Mouse (Mus musculus): ENCODE measurements at regions not wholly inside any gene's neighbourhood (a gene's known extent, or its start where the extent isn't known, plus 50 kb on each side); places are given as distances from the start of the nearest gene placed in this dataset.
A peak's percentile ranks its signal among the peaks of the same experiment; 100 is the strongest.
"Not testable (repeated sequence)": the region's sequence is repeated elsewhere in the genome, so short reads cannot be mapped to it uniquely, and the experiment has no call there.

- Histone ChIP-seq H3K9me3 (no peaks in the 10 kb centered on the region), H3K4me1 (no peaks in the 10 kb centered on the region), H3K27ac (replicated peaks) (no peak overlapping the region), H3K36me3 (no peaks in the 10 kb centered on the region), H3K9ac (replicated peaks) (no peak overlapping the region), H3K4me2 (replicated peaks) (no peak overlapping the region), H3K27me3 (no peaks in the 10 kb centered on the region), H3K4me3 (no peak overlapping the region)
- WGBS, result 87% methylated on average over 7 of the region's 7 CpGs
- no peak for ATAC-seq (replicated peaks)
These were observed 59.6 kb downstream of the Fasl start for GRCm38 (mm10) chr1:161728546-161729206.

GRCm38 (mm10) chr1:161727357-161727756, 60.9 kb downstream of the Fasl start:
- H3K27ac ChIP-seq (replicated peaks); H3K4me2 ChIP-seq (replicated peaks); H3K4me3 ChIP-seq; H3K36me3 ChIP-seq; H3K9me3 ChIP-seq; H3K4me1 ChIP-seq; H3K27me3 ChIP-seq; H3K9ac ChIP-seq (replicated peaks): not testable (repeated sequence)
- 83% methylated on average over 10 of the region's 27 CpGs for WGBS
- ATAC-seq (replicated peaks), result peak; percentile 32; the same call in 1 of the 2 replicates

- H3K36me3 ChIP-seq; H3K27ac ChIP-seq (replicated peaks); H3K4me3 ChIP-seq; H3K9me3 ChIP-seq; H3K4me1 ChIP-seq; H3K4me2 ChIP-seq (replicated peaks); H3K9ac ChIP-seq (replicated peaks); ATAC-seq (replicated peaks); H3K27me3 ChIP-seq: not testable (repeated sequence)
- WGBS, result 100% methylated on average over 1 of the region's 10 CpGs
These were observed 62.2 kb downstream of the Fasl start for GRCm38 (mm10) chr1:161726098-161726497.

- H3K9me3 ChIP-seq, result no peaks in the 10 kb centered on the region
- H3K36me3 ChIP-seq, result no peaks in the 10 kb centered on the region
- H3K27me3 ChIP-seq, result no peaks in the 10 kb centered on the region
- H3K4me2 ChIP-seq (replicated peaks), result no peak overlapping the region
- no peak for ATAC-seq (replicated peaks)
- no peak overlapping the region for H3K9ac ChIP-seq (replicated peaks)
- no peak overlapping the region for H3K4me3 ChIP-seq
- H3K27ac ChIP-seq (replicated peaks), result no peak overlapping the region
- H3K4me1 ChIP-seq, result no peaks in the 10 kb centered on the region
- 82% methylated on average over 3 of the region's 3 CpGs for WGBS
These were observed 68.4 kb downstream of the Fasl start for GRCm38 (mm10) chr1:161719876-161720275.

- no peak for ATAC-seq (replicated peaks)
- Histone ChIP-seq H3K4me3 (no peak overlapping the region), H3K27ac (replicated peaks) (no peak overlapping the region), H3K27me3 (no peaks in the 10 kb centered on the region), H3K9me3 (no peaks in the 10 kb centered on the region), H3K9ac (replicated peaks) (no peak overlapping the region), H3K4me1 (no peaks in the 10 kb centered on the region), H3K36me3 (no peaks in the 10 kb centered on the region), H3K4me2 (replicated peaks) (no peak overlapping the region)
- WGBS, result 84% methylated on average over 5 of the region's 5 CpGs
These were observed 70.0 kb downstream of the Fasl start for GRCm38 (mm10) chr1:161718254-161718653.

GRCm38 (mm10) chr1:161712918-161713317, 75.4 kb downstream of the Fasl start:
- Histone ChIP-seq H3K4me1 (no peaks in the 10 kb centered on the region), H3K9ac (replicated peaks) (no peak overlapping the region), H3K4me2 (replicated peaks) (peak overlapping the region; percentile 11; the same call in 1 of the 2 replicates), H3K9me3 (no peaks in the 10 kb centered on the region), H3K27ac (replicated peaks) (no peak overlapping the region), H3K4me3 (no peak overlapping the region), H3K27me3 (no peaks in the 10 kb centered on the region), H3K36me3 (no peaks in the 10 kb centered on the region)
- peak; percentile 41 for ATAC-seq (replicated peaks)
- WGBS, result 35% methylated on average over 10 of the region's 10 CpGs

GRCm38 (mm10) chr1:161712283-161712682, 76.0 kb downstream of the Fasl start:
- no peaks in the 10 kb centered on the region for H3K4me1 ChIP-seq
- ATAC-seq (replicated peaks), result no peak
- 35% methylated on average over 3 of the region's 3 CpGs for WGBS

GRCm38 (mm10) chr1:161707049-161707448, 81.2 kb downstream of the Fasl start:
- ATAC-seq (replicated peaks), result no peak
- Histone ChIP-seq H3K4me1 (no peaks in the 10 kb centered on the region), H3K27me3 (no peaks in the 10 kb centered on the region), H3K9ac (replicated peaks) (no peak overlapping the region), H3K36me3 (no peaks in the 10 kb centered on the region), H3K27ac (replicated peaks) (no peak overlapping the region), H3K9me3 (no peaks in the 10 kb centered on the region), H3K4me3 (no peak overlapping the region), H3K4me2 (replicated peaks) (no peak overlapping the region)
- WGBS, result 88% methylated on average over 3 of the region's 3 CpGs

More at GRCm38 (mm10) chr1:161712283-161712682, 76.0 kb downstream of the Fasl start:
- Histone ChIP-seq H3K4me3 (no peak overlapping the region), H3K9ac (replicated peaks) (no peak overlapping the region), H3K4me2 (replicated peaks) (no peak overlapping the region), H3K27ac (replicated peaks) (no peak overlapping the region), H3K36me3 (no peaks in the 10 kb centered on the region), H3K27me3 (no peaks in the 10 kb centered on the region), H3K9me3 (no peaks in the 10 kb centered on the region)

- ATAC-seq (replicated peaks), result no peak
- H3K27me3 ChIP-seq, result no peaks in the 10 kb centered on the region
- no peaks in the 10 kb centered on the region for H3K36me3 ChIP-seq
- H3K4me1 ChIP-seq, result no peaks in the 10 kb centered on the region
- H3K27ac ChIP-seq (replicated peaks), result no peak overlapping the region
- WGBS, result 60% methylated on average over 3 of the region's 3 CpGs
- H3K9me3 ChIP-seq, result no peaks in the 10 kb centered on the region
- no peak overlapping the region for H3K4me3 ChIP-seq
- H3K4me2 ChIP-seq (replicated peaks), result no peak overlapping the region
- no peak overlapping the region for H3K9ac ChIP-seq (replicated peaks)
These were observed 83.3 kb downstream of the Fasl start for GRCm38 (mm10) chr1:161704961-161705360.

GRCm38 (mm10) chr1:161704527-161704926, 83.8 kb downstream of the Fasl start:
- Histone ChIP-seq H3K9me3 (no peaks in the 10 kb centered on the region), H3K36me3 (no peaks in the 10 kb centered on the region), H3K27me3 (no peaks in the 10 kb centered on the region), H3K4me2 (replicated peaks) (no peak overlapping the region), H3K27ac (replicated peaks) (no peak overlapping the region), H3K4me3 (no peak overlapping the region), H3K9ac (replicated peaks) (no peak overlapping the region), H3K4me1 (no peaks in the 10 kb centered on the region)
- ATAC-seq (replicated peaks), result no peak
- 70% methylated on average over 3 of the region's 3 CpGs for WGBS

GRCm38 (mm10) chr1:161695886-161696285, 92.4 kb downstream of the Fasl start:
- Histone ChIP-seq H3K27me3 (no peaks in the 10 kb centered on the region), H3K4me2 (replicated peaks) (no peak overlapping the region), H3K9ac (replicated peaks) (no peak overlapping the region), H3K36me3 (no peaks in the 10 kb centered on the region), H3K4me3 (no peak overlapping the region), H3K9me3 (no peaks in the 10 kb centered on the region), H3K4me1 (no peaks in the 10 kb centered on the region), H3K27ac (replicated peaks) (no peak overlapping the region)
- no peak for ATAC-seq (replicated peaks)
- 25% methylated on average over 5 of the region's 5 CpGs for WGBS

GRCm38 (mm10) chr1:161693768-161694160, 94.5 kb downstream of the Fasl start:
- WGBS, result 85% methylated on average over 6 of the region's 6 CpGs
- ATAC-seq (replicated peaks), result no peak

More at GRCm38 (mm10) chr1:161693768-161694160, 94.5 kb downstream of the Fasl start:
- no peak overlapping the region for H3K4me2 ChIP-seq (replicated peaks)
- no peaks in the 10 kb centered on the region for H3K9me3 ChIP-seq
- no peak overlapping the region for H3K4me3 ChIP-seq
- no peaks in the 10 kb centered on the region for H3K36me3 ChIP-seq
- H3K4me1 ChIP-seq, result 0 out of 2 replicates have a peak, but pooled peaks cover 2% of the 10 kb centered on the region
- no peak overlapping the region for H3K9ac ChIP-seq (replicated peaks)
- H3K27ac ChIP-seq (replicated peaks), result no peak overlapping the region
- H3K27me3 ChIP-seq, result no peaks in the 10 kb centered on the region
